Mouse (Mus musculus): ENCODE results near the gene Eif3d.

Gene Eif3d

DNA sequence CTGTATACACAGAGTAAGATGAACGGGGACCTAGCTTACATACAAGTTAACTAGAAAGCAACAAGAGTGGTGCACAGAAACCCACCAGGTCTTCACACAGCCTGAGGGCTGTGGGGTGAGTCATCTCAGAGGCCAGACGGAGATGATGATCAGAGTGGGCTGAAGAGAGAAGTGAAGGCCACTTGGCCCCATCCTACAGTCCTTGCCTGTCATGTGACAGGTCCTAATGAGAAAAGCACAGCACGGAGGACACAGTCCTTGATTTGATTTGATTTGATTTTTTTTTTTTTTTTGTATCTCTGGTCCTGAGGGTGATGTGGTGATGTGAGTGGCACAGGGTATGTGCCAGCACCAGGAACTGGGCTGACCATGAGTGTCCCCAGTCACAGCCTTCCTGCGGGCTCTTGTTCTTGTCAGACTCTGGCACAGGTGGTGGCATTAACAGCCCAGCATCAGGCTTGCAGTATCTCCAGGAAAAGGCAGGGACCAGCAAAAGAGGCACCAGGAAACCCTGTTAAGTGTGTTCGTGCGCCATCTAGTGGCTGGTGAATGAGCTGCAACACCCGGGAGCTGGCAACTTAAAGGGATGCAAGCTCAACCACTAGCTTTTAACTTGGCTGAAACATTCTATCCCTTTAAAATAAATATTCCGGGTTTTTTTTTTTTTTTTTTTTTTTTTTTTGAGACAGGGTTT lies 53.6 kb downstream of the Eif3d start:
- peak; percentile 92 for DNase-seq (ENCODE audit: low spot score)

DNA sequence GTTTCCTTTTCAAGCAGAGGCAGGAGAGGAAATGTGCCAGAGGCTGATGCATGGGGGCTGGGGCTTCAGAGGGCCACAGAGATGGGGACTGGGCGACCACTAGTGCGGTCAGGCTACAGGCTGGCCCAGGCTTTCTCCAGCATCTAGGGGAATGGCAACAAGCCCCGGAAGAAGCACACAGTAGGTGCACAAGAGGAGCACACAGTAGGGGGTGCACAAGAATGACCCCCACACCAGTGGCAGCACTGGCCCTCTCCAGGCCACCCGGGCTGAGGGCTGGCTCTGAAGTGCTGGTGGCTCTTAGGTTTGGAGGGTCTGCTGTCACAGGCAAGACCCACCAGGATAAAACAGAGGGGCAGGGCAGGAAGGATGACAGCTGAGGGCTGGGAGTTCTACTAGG lies 55.3 kb downstream of the Eif3d start:
- no peak for DNase-seq (ENCODE audit: low spot score)

DNA sequence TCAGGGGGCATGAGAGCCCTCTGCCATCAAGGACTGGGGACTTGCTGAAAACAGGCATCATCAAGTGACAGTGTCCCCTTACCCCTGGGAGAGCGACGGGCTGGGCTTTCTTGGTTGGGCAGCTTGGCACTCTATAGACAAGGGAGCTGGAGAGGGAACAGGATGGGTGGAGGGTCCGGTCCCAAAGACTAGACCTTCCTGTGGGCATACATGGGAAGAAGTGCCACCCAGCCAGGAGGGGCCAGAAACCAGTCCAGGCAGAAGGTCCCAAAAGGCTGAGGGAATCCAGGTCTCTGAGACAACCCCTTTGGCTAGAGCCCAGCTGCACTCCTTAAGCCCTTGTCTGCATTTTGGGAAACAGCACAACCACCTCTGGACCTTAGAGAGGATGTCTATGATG lies 56.1 kb downstream of the Eif3d start:
- no peak for DNase-seq (ENCODE audit: low spot score)

DNA sequence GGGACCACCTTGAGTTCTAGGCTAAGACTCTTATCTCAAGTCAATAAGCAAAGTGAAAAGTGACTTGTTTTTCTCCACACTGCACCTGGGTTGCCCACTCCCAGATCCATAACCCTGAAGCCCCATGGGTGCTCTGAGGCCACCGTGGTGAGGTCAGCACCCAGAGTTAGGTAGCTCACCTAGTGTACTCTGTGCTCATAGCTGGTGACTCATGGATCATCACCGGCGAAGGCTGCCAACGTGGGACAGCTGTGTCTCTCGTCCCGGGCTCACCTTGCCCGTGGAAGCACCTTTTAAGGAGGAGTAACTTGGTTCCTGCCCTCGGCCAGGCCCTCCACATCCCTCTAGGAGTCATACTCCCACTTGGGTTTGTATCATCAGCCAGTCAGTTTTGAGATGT lies 57.6 kb downstream of the Eif3d start:
- DNase-seq (ENCODE audit: low spot score) = no peak

DNA sequence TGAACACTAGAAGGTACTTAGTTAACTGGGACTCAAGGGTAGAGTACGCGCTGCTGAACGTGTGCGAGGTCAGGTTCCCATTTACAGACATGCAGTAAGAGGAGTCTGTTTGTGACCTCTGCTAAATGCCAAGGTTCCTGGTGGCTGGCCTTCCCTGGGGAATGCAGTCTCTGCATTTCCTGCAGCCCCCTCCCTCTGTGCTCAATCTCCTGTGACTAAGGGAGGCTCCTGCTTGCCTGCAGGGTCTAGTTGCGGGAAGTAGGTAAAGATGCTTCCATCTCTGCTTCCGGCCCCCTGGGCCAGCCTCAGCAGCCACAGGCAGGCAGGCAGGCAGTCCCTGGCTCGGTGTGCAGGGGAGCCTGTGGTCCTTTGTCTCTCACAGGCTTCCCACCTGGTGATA lies 58.0 kb downstream of the Eif3d start:
- no peak for DNase-seq (ENCODE audit: low spot score)

DNA sequence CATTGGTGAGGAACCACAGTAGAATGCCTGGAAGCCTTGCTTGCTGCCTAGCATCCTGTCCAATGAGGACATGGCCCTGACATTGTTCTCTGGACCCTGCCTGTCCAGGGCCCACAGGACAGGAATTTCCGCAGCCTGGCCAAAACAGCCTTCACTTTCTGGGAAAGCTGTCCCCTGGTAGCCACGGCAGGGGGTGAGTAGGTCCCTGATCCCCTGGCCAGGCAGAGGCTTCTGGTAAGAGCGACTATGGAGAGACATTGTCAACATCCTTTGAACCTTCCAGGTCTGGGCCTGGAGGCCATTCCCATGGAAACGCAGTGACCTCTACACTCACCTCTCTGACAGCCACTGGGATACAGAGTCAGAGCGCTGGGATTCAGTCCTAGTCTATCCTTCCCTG lies 58.6 kb downstream of the Eif3d start:
- no peak for DNase-seq (ENCODE audit: low spot score)

DNA sequence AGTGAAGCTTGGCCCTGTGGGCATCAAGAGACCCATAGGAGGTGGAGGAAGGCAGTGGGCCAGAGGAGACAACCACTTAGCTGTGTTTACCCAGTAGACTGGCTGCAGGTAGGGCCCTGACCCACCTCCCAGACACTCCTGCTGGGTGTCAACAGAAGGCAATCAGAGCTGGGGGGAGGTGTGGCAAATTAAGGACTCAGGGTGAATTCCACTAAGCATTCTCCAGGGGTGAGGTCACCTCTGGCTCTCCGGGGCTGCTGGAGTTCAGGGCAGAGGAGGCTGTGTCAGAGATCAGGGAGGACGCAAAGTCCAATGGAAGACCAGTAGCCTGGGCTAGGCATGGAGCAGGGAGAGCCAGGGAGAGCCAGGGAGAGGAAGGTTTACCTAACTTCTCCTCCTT lies 59.5 kb downstream of the Eif3d start:
- no peak for DNase-seq (ENCODE audit: low spot score)
